Mouse (Mus musculus): ENCODE results near the gene Lman2l.

Gene Lman2l

GRCm38 (mm10) chr1:36444471-36445464 lies at the start of gene Lman2l:
Lman2l (minus strand) TSS chr1:36445271.
- peak; percentile 95 to 97 for DNase-seq (ENCODE audit: low spot score in 2 of 2)

- no peak for DNase-seq (ENCODE audit: low spot score in 2 of 2)
Observed at GRCm38 (mm10) chr1:36493299-36493698, 48.2 kb upstream of the Lman2l start.

- peak; percentile 69 to 71 for DNase-seq (ENCODE audit: low spot score in 2 of 2)
Observed at GRCm38 (mm10) chr1:36492416-36493139, 47.5 kb upstream of the Lman2l start.

- DNase-seq (ENCODE audit: low spot score in 2 of 2), result no peak
Observed at GRCm38 (mm10) chr1:36489661-36490060, 44.6 kb upstream of the Lman2l start.

GRCm38 (mm10) chr1:36487111-36487510 lies 42.0 kb upstream of the Lman2l start:
- DNase-seq (ENCODE audit: low spot score in 2 of 2), result no peak

GRCm38 (mm10) chr1:36485080-36485479 lies 40.0 kb upstream of the Lman2l start:
- no peak for DNase-seq (ENCODE audit: low spot score in 2 of 2)

- no peak for DNase-seq (ENCODE audit: low spot score in 2 of 2)
Observed at GRCm38 (mm10) chr1:36483825-36484224, 38.8 kb upstream of the Lman2l start.

GRCm38 (mm10) chr1:36479903-36480899 lies 35.1 kb upstream of the Lman2l start:
- no peak for DNase-seq (ENCODE audit: low spot score in 2 of 2)

GRCm38 (mm10) chr1:36478343-36478795 lies 33.3 kb upstream of the Lman2l start:
- no peak for DNase-seq (ENCODE audit: low spot score in 2 of 2)

- DNase-seq (ENCODE audit: low spot score in 2 of 2), result no peak
Observed at GRCm38 (mm10) chr1:36476426-36476825, 31.4 kb upstream of the Lman2l start.

- DNase-seq (ENCODE audit: low spot score in 2 of 2), result no peak
Observed at GRCm38 (mm10) chr1:36475480-36476110, 30.5 kb upstream of the Lman2l start.

GRCm38 (mm10) chr1:36474646-36475045 lies 29.6 kb upstream of the Lman2l start:
- DNase-seq (ENCODE audit: low spot score in 2 of 2), result no peak

- DNase-seq (ENCODE audit: low spot score in 2 of 2), result no peak
Observed at GRCm38 (mm10) chr1:36473211-36473780, 28.2 kb upstream of the Lman2l start.

GRCm38 (mm10) chr1:36472106-36472440 lies 27.0 kb upstream of the Lman2l start:
- no peak for DNase-seq (ENCODE audit: low spot score in 2 of 2)

GRCm38 (mm10) chr1:36471181-36472105 lies 26.4 kb upstream of the Lman2l start, which contains the start of gene Cnnm4:
Cnnm4 (plus strand) TSS chr1:36471620.
- peak; percentile 84 to 87 for DNase-seq (ENCODE audit: low spot score in 2 of 2)

GRCm38 (mm10) chr1:36469811-36470444 lies 24.9 kb upstream of the Lman2l start:
- DNase-seq (ENCODE audit: low spot score in 2 of 2), result peak; percentile 53 to 59

GRCm38 (mm10) chr1:36467446-36467845 lies 22.4 kb upstream of the Lman2l start:
- DNase-seq (ENCODE audit: low spot score in 2 of 2), result no peak

- no peak for DNase-seq (ENCODE audit: low spot score in 2 of 2)
Observed at GRCm38 (mm10) chr1:36465641-36466160, 20.6 kb upstream of the Lman2l start.

- DNase-seq (ENCODE audit: low spot score in 2 of 2), result no peak
Observed at GRCm38 (mm10) chr1:36461829-36462228, 16.8 kb upstream of the Lman2l start.
